Mouse (Mus musculus): ENCODE data around the gene Ahnak. TPM values are rescaled to one million over a fixed set of nuclear protein-coding genes. Genes with fewer than 3 reads are reported as not detected.
"Not testable (repeated sequence)": the region's sequence is repeated elsewhere in the genome, so short reads cannot be mapped to it uniquely, and the experiment has no call there.

Gene Ahnak
- polyA plus RNA-seq, 1 experiment from 2014 or later = 25.6 TPM

DNA sequence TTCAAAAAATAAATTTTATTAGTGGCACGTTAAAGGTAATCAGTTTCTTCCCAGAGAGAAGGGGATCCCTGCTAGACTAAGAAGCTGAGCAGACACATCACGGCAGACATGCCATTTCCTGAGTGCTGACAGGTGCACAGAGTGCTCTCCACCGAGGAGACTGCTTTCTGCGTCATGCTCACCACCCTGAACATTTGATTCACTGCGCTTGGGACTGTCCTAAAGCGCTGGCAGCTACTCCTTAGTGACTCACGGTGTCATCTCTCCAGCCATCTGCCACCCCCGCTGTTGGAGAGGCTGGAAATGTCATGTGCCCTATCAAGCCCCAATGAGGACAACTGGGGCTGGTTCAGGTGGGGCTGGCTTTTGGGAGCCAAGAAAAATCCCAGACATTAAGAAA lies 123.0 kb downstream of the Ahnak start:
- Histone ChIP-seq H3K9ac (no peak overlapping the region), H3K27ac (no peak overlapping the region), H3K36me3 (0 out of 2 replicates have a peak, but pooled peaks cover 16% of the 10 kb centered on the region), H3K4me2 (no peak overlapping the region), H3K4me1 (peaks cover 6% of the 10 kb centered on the region), H3K9me3 (no peaks in the 10 kb centered on the region), H3K4me3 (no peak overlapping the region), H3K27me3 (no peaks in the 10 kb centered on the region)
- WGBS = 71% methylated on average over 8 of the region's 8 CpGs
- ATAC-seq (ENCODE audit: borderline replicate concordance, extremely low read depth, low FRiP score, low TSS enrichment) = no peak

DNA sequence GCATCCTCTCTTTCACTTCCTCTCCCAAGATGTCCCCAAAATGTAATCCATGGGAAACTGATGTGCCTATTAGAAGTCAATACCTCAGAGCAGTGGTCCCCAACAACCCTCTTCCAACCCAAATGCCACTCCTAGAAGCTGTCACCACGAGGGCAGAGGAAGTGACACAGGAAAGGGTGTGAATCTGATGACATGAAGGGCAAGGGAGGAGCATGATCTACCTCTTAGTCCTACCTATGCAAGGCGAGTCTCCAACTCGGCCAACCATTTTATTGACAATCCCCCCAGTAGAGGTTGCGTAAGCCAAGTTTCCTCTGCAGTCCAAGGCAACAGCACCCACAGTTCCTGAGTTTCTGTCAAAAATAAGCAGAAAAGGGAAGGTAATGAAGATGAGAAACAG lies 127.2 kb downstream of the Ahnak start:
- 73% methylated on average over 4 of the region's 4 CpGs for WGBS
- no peak for ATAC-seq (ENCODE audit: borderline replicate concordance, extremely low read depth, low FRiP score, low TSS enrichment)
- Histone ChIP-seq H3K27me3 (no peaks in the 10 kb centered on the region), H3K9ac (no peak overlapping the region), H3K36me3 (0 out of 2 replicates have a peak, but pooled peaks cover 16% of the 10 kb centered on the region), H3K9me3 (no peaks in the 10 kb centered on the region), H3K27ac (no peak overlapping the region), H3K4me3 (no peak overlapping the region), H3K4me1 (no peaks in the 10 kb centered on the region), H3K4me2 (no peak overlapping the region)

DNA sequence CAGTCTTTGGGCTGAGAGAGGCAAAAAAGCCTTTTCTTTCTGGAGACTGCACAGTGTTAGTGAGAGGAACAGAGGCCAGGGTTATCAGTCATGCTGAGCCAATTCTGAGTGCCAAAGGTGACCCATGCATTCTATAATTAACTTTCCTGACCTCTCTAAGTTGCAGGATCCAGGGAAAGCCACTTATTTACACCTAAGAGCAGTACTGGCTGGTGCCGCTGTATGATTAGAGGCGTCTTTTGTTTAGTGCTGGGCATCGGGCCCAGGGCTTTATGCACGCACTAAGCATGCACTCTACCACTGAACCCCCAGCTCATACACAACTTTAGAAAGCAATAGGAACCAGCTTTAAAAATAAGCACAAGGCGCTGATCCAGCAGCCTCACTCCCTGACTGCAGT lies 128.2 kb downstream of the Ahnak start:
- ATAC-seq (ENCODE audit: borderline replicate concordance, extremely low read depth, low FRiP score, low TSS enrichment) = no peak
- no peak overlapping the region for H3K27ac ChIP-seq
- no peaks in the 10 kb centered on the region for H3K27me3 ChIP-seq
- H3K9ac ChIP-seq = no peak overlapping the region
- H3K9me3 ChIP-seq = no peaks in the 10 kb centered on the region
- no peak overlapping the region for H3K4me2 ChIP-seq
- H3K36me3 ChIP-seq = 0 out of 2 replicates have a peak, but pooled peaks cover 16% of the 10 kb centered on the region
- no peak overlapping the region for H3K4me3 ChIP-seq
- 76% methylated on average over 5 of the region's 5 CpGs for WGBS
- no peaks in the 10 kb centered on the region for H3K4me1 ChIP-seq

DNA sequence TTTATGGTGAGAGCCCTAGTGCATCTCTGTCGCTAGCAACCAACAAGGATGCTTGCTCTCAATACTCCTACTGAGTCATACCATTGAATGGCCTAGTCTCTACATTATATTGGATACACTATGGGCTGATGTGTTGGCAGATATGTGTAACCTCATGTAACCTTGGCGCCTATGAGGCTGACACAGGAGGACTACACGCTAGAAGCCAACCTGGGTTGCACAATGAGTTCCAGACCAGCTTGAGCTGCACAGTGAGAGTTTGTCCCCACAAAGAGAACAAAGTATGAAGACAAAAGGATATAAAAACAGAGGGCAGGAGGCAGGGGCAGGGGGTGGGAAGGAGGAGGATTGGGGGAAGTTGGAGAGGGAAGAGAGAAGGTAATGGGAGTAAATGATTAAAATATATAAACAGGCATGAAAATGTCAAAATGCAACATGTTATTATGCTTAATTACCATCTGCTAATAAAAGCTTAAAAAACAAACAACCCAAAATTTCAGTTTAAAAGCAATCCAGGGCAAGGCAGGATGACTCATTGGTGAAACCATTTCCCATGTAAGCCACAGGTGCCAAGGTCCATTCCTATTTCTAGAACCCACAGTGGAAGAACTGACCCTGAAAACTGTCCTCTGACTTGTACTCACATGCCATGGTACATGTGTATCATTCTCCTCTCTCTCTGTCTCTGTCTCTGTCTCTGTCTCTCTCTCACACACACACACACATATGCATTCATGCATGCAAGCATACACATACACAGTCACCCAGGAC lies 130.8 kb downstream of the Ahnak start:
- WGBS = 86% methylated on average over 3 of the region's 3 CpGs
- no peak overlapping the region for H3K9ac ChIP-seq
- no peak for ATAC-seq (ENCODE audit: borderline replicate concordance, extremely low read depth, low FRiP score, low TSS enrichment)

DNA sequence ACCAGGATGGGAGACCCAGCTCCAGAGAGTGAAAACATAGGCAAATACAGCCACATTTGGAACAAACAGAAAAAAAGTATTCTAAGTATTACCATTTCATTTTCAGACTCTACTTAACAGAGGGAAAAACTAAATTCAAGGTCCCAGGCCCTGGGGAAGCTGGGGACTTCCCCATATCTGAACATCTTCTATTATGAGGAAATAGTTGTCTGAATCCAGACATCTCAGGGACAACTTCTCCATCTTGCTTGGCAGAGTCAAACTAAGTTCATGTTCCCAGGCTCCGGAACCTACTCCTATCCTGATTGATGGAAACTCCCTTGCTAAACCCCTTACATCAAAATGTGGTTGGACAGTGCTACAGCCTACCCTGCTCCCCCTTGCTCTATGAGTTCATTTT lies 133.3 kb downstream of the Ahnak start:
- H3K36me3 ChIP-seq = 0 out of 2 replicates have a peak, but pooled peaks cover 5% of the 10 kb centered on the region
- H3K4me1 ChIP-seq = no peaks in the 10 kb centered on the region
- H3K27ac ChIP-seq = no peak overlapping the region
- H3K27me3 ChIP-seq = no peaks in the 10 kb centered on the region
- no peak overlapping the region for H3K9ac ChIP-seq
- H3K4me3 ChIP-seq = no peak overlapping the region
- no peak overlapping the region for H3K4me2 ChIP-seq
- no peaks in the 10 kb centered on the region for H3K9me3 ChIP-seq
- no peak for ATAC-seq (ENCODE audit: borderline replicate concordance, extremely low read depth, low FRiP score, low TSS enrichment)
- whole genome bisulfite sequencing = 69% methylated on average over 1 of the region's 1 CpGs

More for the DNA sequence above, 130.8 kb downstream of the Ahnak start:
- Histone ChIP-seq H3K9me3 (no peaks in the 10 kb centered on the region), H3K4me2 (no peak overlapping the region), H3K27ac (no peak overlapping the region), H3K36me3 (0 out of 2 replicates have a peak, but pooled peaks cover 4% of the 10 kb centered on the region), H3K4me1 (no peaks in the 10 kb centered on the region), H3K4me3 (no peak overlapping the region), H3K27me3 (no peaks in the 10 kb centered on the region)

DNA sequence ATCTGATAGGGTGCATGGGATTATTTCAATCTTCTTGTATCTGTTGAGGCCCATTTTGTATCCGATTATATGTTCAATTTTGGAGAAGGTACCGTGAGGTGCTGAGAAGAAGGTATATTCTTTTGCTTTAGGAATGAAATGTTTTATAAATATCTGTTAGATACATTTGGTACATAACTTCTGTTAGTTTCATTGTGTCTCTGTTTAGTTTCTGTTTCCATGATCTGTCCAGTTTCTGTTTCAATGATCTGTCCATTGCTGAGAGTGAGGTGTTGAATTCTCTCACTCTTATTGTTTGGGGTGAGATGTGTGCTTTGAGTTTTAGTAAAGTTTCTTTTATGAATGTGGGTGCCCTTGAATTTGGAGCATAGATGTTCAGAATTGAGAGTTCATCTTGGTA lies 134.9 kb downstream of the Ahnak start:
- not testable (repeated sequence) for H3K4me2 ChIP-seq; H3K9me3 ChIP-seq; H3K4me3 ChIP-seq; H3K27ac ChIP-seq; ATAC-seq (ENCODE audit: borderline replicate concordance, extremely low read depth, low FRiP score, low TSS enrichment); H3K9ac ChIP-seq; H3K27me3 ChIP-seq; H3K36me3 ChIP-seq; H3K4me1 ChIP-seq
- 92% methylated on average over 2 of the region's 2 CpGs for WGBS

Other genes starting within 250 kb of the Ahnak start
- gene 1700092M07Rik, start 248.6 kb upstream of the Ahnak start, polyA plus RNA-seq (2015; fragmentation: Nextera tagmentation; extraction: Ambion mirVana) = 2.0 and 2.1 TPM in 2 replicates
- gene Stx5a, start 247.9 kb upstream of the Ahnak start, polyA plus RNA-seq (2015; fragmentation: Nextera tagmentation; extraction: Ambion mirVana) = 142 and 153 TPM in 2 replicates
- gene Nxf1, start 232.2 kb upstream of the Ahnak start, polyA plus RNA-seq (2015; fragmentation: Nextera tagmentation; extraction: Ambion mirVana) = 184 and 198 TPM in 2 replicates
- 181 and 197 TPM in 2 replicates for gene Tmem223, start 218.3 kb upstream of the Ahnak start, polyA plus RNA-seq (2015; fragmentation: Nextera tagmentation; extraction: Ambion mirVana)
- gene Tmem179b, start 214.8 kb upstream of the Ahnak start, polyA plus RNA-seq (2015; fragmentation: Nextera tagmentation; extraction: Ambion mirVana) = 77.2 and 81.3 TPM in 2 replicates
- gene Taf6l, start 202.9 kb upstream of the Ahnak start, polyA plus RNA-seq (2015; fragmentation: Nextera tagmentation; extraction: Ambion mirVana) = 30.5 and 31.5 TPM in 2 replicates
- gene Polr2g, start 190.7 kb upstream of the Ahnak start, polyA plus RNA-seq (2015; fragmentation: Nextera tagmentation; extraction: Ambion mirVana) = 147 and 159 TPM in 2 replicates
- gene Zbtb3, start 186.7 kb upstream of the Ahnak start, polyA plus RNA-seq (2015; fragmentation: Nextera tagmentation; extraction: Ambion mirVana) = 5.7 and 6.4 TPM in 2 replicates
- gene Ttc9c, start 170.0 kb upstream of the Ahnak start, polyA plus RNA-seq (2015; fragmentation: Nextera tagmentation; extraction: Ambion mirVana) = 54.8 and 57.2 TPM in 2 replicates
- 5.7 and 5.8 TPM in 2 replicates for gene Hnrnpul2, start 169.3 kb upstream of the Ahnak start, polyA plus RNA-seq (2015; fragmentation: Nextera tagmentation; extraction: Ambion mirVana)
- not detected in 2 replicates for gene AC129217.1, start 159.5 kb upstream of the Ahnak start, polyA plus RNA-seq (2015; fragmentation: Nextera tagmentation; extraction: Ambion mirVana)
- gene Bscl2, start 151.8 kb upstream of the Ahnak start, polyA plus RNA-seq (2015; fragmentation: Nextera tagmentation; extraction: Ambion mirVana) = 48.3 and 52.3 TPM in 2 replicates
- gene Gng3, start 150.1 kb upstream of the Ahnak start, polyA plus RNA-seq (2015; fragmentation: Nextera tagmentation; extraction: Ambion mirVana) = 1.6 and 2.5 TPM in 2 replicates
- 1.1 TPM in 2 replicates for gene Lrrn4cl, start 138.5 kb upstream of the Ahnak start, polyA plus RNA-seq (2015; fragmentation: Nextera tagmentation; extraction: Ambion mirVana)
- 153 and 158 TPM in 2 replicates for gene Ubxn1, start 117.8 kb upstream of the Ahnak start, polyA plus RNA-seq (2015; fragmentation: Nextera tagmentation; extraction: Ambion mirVana)
- 58.5 and 60.2 TPM in 2 replicates for gene Uqcc3, start 108.4 kb upstream of the Ahnak start, polyA plus RNA-seq (2015; fragmentation: Nextera tagmentation; extraction: Ambion mirVana)
- 70.5 and 72.7 TPM in 2 replicates for gene Lbhd1, start 105.6 kb upstream of the Ahnak start, polyA plus RNA-seq (2015; fragmentation: Nextera tagmentation; extraction: Ambion mirVana)
- not detected in 2 replicates for gene Gm49403, start 105.4 kb upstream of the Ahnak start, polyA plus RNA-seq (2015; fragmentation: Nextera tagmentation; extraction: Ambion mirVana)
- 81.5 and 93.7 TPM in 2 replicates for gene 1810009A15Rik, start 100.4 kb upstream of the Ahnak start, polyA plus RNA-seq (2015; fragmentation: Nextera tagmentation; extraction: Ambion mirVana)
- not detected in 2 replicates for gene Gm49416, start 100.4 kb upstream of the Ahnak start, polyA plus RNA-seq (2015; fragmentation: Nextera tagmentation; extraction: Ambion mirVana)
- gene Ints5, start 96.3 kb upstream of the Ahnak start, polyA plus RNA-seq (2015; fragmentation: Nextera tagmentation; extraction: Ambion mirVana) = 45.8 and 50.1 TPM in 2 replicates
- 122 and 123 TPM in 2 replicates for gene Ganab, start 91.2 kb upstream of the Ahnak start, polyA plus RNA-seq (2015; fragmentation: Nextera tagmentation; extraction: Ambion mirVana)
- gene B3gat3, start 68.9 kb upstream of the Ahnak start, polyA plus RNA-seq (2015; fragmentation: Nextera tagmentation; extraction: Ambion mirVana) = 43.1 and 46.1 TPM in 2 replicates
- gene Rom1, start 59.9 kb upstream of the Ahnak start, polyA plus RNA-seq (2015; fragmentation: Nextera tagmentation; extraction: Ambion mirVana) = 2.7 and 2.8 TPM in 2 replicates
- gene Eml3, start 59.7 kb upstream of the Ahnak start, polyA plus RNA-seq (2015; fragmentation: Nextera tagmentation; extraction: Ambion mirVana) = 30.8 and 35.6 TPM in 2 replicates
- gene Mta2, start 47.4 kb upstream of the Ahnak start, polyA plus RNA-seq (2015; fragmentation: Nextera tagmentation; extraction: Ambion mirVana) = 165 and 173 TPM in 2 replicates
- 28.4 and 29.7 TPM in 2 replicates for gene Tut1, start 35.4 kb upstream of the Ahnak start, polyA plus RNA-seq (2015; fragmentation: Nextera tagmentation; extraction: Ambion mirVana)
- gene Eef1g, start 22.2 kb upstream of the Ahnak start, polyA plus RNA-seq (2015; fragmentation: Nextera tagmentation; extraction: Ambion mirVana) = 420 and 427 TPM in 2 replicates
- 5.1 and 8.7 TPM in 2 replicates for gene Scgb1a1, start 98.7 kb downstream of the Ahnak start, polyA plus RNA-seq (2015; fragmentation: Nextera tagmentation; extraction: Ambion mirVana)
- 14.1 and 18.1 TPM in 2 replicates for gene Asrgl1, start 146.4 kb downstream of the Ahnak start, polyA plus RNA-seq (2015; fragmentation: Nextera tagmentation; extraction: Ambion mirVana)

Measured in lung, embryonic 15.5 days (tissue).